ENCODE assay signal across 28 mouse cellular contexts in genomic region chr15:32172175-32172987, GRCm38 (mm10). TPM values are rescaled to one million over a fixed set of nuclear protein-coding genes. Genes with fewer than 3 reads are reported as not detected.
DNase-seq lines count a peak whose midpoint lies in the region; ATAC-seq and TF ChIP-seq lines count a peak whose summit lies in the region.
"Had no signal": no experiment of that assay in that cellular context is flagged by ENCODE, and none has a peak within 500 bp of the region (broad histone marks: within the 10 kb centered on the region; RNA-seq: fewer than 3 reads in every experiment).

No protein-coding gene starts in this region.

- DNase-seq in hindbrain, embryonic 11.5 days (ENCODE audit: low spot score) = no peak
- no peak for DNase-seq in forebrain, embryonic 10.5 days (ENCODE audit: extremely low spot score, low spot score)
- DNase-seq in forebrain, postnatal 0 days = peak; percentile 37
- DNase-seq in left cerebral cortex, adult 9 months (ENCODE audit: low spot score in 2 of 2) = no peak
- DNase-seq in ovary, postnatal 14 days (ENCODE audit: low spot score) = no peak
- DNase-seq: adrenal gland, postnatal 36 days; cerebellum, adult 2 months; cerebellum, postnatal 36 days; gastrocnemius, postnatal 10 days; kidney, adult 8-10 months; kidney, postnatal 36 days; layer of hippocampus, adult 9-11 months; liver, embryonic 13.5 days; lung, postnatal 4 days; right cerebral cortex, postnatal 4 days had no signal

- H3K9ac ChIP-seq in hindbrain, embryonic 13.5 days = no peak overlapping the region
- no peak overlapping the region for H3K9ac ChIP-seq in hindbrain, embryonic 11.5 days (ENCODE audit: low read depth, low read length)
- no peak overlapping the region for H3K9ac ChIP-seq in forebrain, postnatal 0 days
- no peak overlapping the region for H3K9ac ChIP-seq in neural tube, embryonic 13.5 days
- H3K9ac ChIP-seq: heart, embryonic 13.5 days; limb, embryonic 13.5 days; liver, embryonic 13.5 days; lung, embryonic 15.5 days had no signal

- peak; percentile 76; the same call in 1 of the 2 replicates for ATAC-seq in hindbrain, embryonic 13.5 days (ENCODE audit: low FRiP score)
- no peak for ATAC-seq in hindbrain, embryonic 11.5 days (ENCODE audit: low FRiP score)
- ATAC-seq in forebrain, postnatal 0 days = peak; percentile 71
- ATAC-seq in neural tube, embryonic 13.5 days (ENCODE audit: low read depth) = peak; percentile 84
- no peak for ATAC-seq in megakaryocyte, adult 5-6 weeks (ENCODE audit: poor library complexity, severe bottlenecking)

- no peaks in the 10 kb centered on the region for H3K9me3 ChIP-seq in hindbrain, embryonic 13.5 days
- no peaks in the 10 kb centered on the region for H3K9me3 ChIP-seq in hindbrain, embryonic 11.5 days (ENCODE audit: control insufficient read depth, low read length)
- H3K9me3 ChIP-seq in forebrain, embryonic 10.5 days = no peaks in the 10 kb centered on the region
- no peaks in the 10 kb centered on the region for H3K9me3 ChIP-seq in forebrain, postnatal 0 days (ENCODE audit: low read length)
- H3K9me3 ChIP-seq in neural tube, embryonic 13.5 days = no peaks in the 10 kb centered on the region
- H3K9me3 ChIP-seq: heart, embryonic 13.5 days; limb, embryonic 13.5 days; liver, embryonic 13.5 days; lung, embryonic 15.5 days had no signal

- H3K27me3 ChIP-seq in hindbrain, embryonic 13.5 days = no peaks in the 10 kb centered on the region
- H3K27me3 ChIP-seq in hindbrain, embryonic 11.5 days (ENCODE audit: control insufficient read depth, insufficient read depth, low read length) = no peaks in the 10 kb centered on the region
- H3K27me3 ChIP-seq in forebrain, embryonic 10.5 days (ENCODE audit: poor library complexity, severe bottlenecking) = no peaks in the 10 kb centered on the region
- no peaks in the 10 kb centered on the region for H3K27me3 ChIP-seq in forebrain, postnatal 0 days (ENCODE audit: insufficient read depth, low read length)
- no peaks in the 10 kb centered on the region for H3K27me3 ChIP-seq in neural tube, embryonic 13.5 days
- H3K27me3 ChIP-seq: heart, embryonic 13.5 days; limb, embryonic 13.5 days; liver, embryonic 13.5 days; lung, embryonic 15.5 days had no signal

- H3K27ac ChIP-seq in hindbrain, embryonic 13.5 days = no peak overlapping the region
- no peak overlapping the region for H3K27ac ChIP-seq in hindbrain, embryonic 11.5 days (ENCODE audit: low read depth, low read length)
- H3K27ac ChIP-seq in forebrain, embryonic 10.5 days = peak overlapping the region; percentile 53; the same call in 1 of the 2 replicates
- peak overlapping the region; percentile 57; the same call in 1 of the 2 replicates for H3K27ac ChIP-seq in forebrain, postnatal 0 days (ENCODE audit: low read depth, low read length)
- no peak overlapping the region for H3K27ac ChIP-seq in neural tube, embryonic 13.5 days (replicated peaks)
- H3K27ac ChIP-seq: heart, embryonic 13.5 days; limb, embryonic 13.5 days; liver, embryonic 13.5 days; lung, embryonic 15.5 days; stomach, postnatal 0 days had no signal

- no peaks in the 10 kb centered on the region for H3K36me3 ChIP-seq in hindbrain, embryonic 13.5 days
- H3K36me3 ChIP-seq in hindbrain, embryonic 11.5 days (ENCODE audit: control insufficient read depth, insufficient read depth, low read length) = no peaks in the 10 kb centered on the region
- H3K36me3 ChIP-seq in forebrain, embryonic 10.5 days (replicated peaks) = no peaks in the 10 kb centered on the region
- no peaks in the 10 kb centered on the region for H3K36me3 ChIP-seq in forebrain, postnatal 0 days (ENCODE audit: insufficient read depth)
- no peaks in the 10 kb centered on the region for H3K36me3 ChIP-seq in neural tube, embryonic 13.5 days
- H3K36me3 ChIP-seq: G1E; heart, embryonic 13.5 days; limb, embryonic 13.5 days; liver, embryonic 13.5 days; lung, embryonic 15.5 days had no signal

- no peak for TF ChIP-seq CTCF in forebrain, postnatal 0 days (IDR thresholded peaks at IDR 0.05; ENCODE audit: low read depth)

- 37% methylated on average over 9 of the region's 9 CpGs for WGBS in hindbrain, embryonic 13.5 days
- WGBS in hindbrain, embryonic 11.5 days = 60% methylated on average over 9 of the region's 9 CpGs
- 70% methylated on average over 9 of the region's 9 CpGs for WGBS in forebrain, embryonic 10.5 days
- 14% methylated on average over 9 of the region's 9 CpGs for WGBS in forebrain, postnatal 0 days
- WGBS in neural tube, embryonic 13.5 days = 28% methylated on average over 9 of the region's 9 CpGs

- no peak overlapping the region for H3K4me3 ChIP-seq in hindbrain, embryonic 13.5 days
- H3K4me3 ChIP-seq in hindbrain, embryonic 11.5 days (ENCODE audit: low read depth, low read length) = no peak overlapping the region
- no peak overlapping the region for H3K4me3 ChIP-seq in forebrain, embryonic 10.5 days
- H3K4me3 ChIP-seq in forebrain, postnatal 0 days (ENCODE audit: low read depth, low read length) = no peak overlapping the region
- H3K4me3 ChIP-seq in neural tube, embryonic 13.5 days = no peak overlapping the region
- H3K4me3 ChIP-seq: heart, embryonic 13.5 days; limb, embryonic 13.5 days; liver, embryonic 13.5 days; lung, embryonic 15.5 days had no signal

- H3K4me2 ChIP-seq in hindbrain, embryonic 13.5 days = no peak overlapping the region
- H3K4me2 ChIP-seq in hindbrain, embryonic 11.5 days (replicated peaks; ENCODE audit: low read depth, low read length) = no peak overlapping the region
- H3K4me2 ChIP-seq in forebrain, postnatal 0 days (ENCODE audit: low read depth) = peak overlapping the region; percentile 11; the same call in 1 of the 2 replicates
- no peak overlapping the region for H3K4me2 ChIP-seq in neural tube, embryonic 13.5 days
- H3K4me2 ChIP-seq: heart, embryonic 13.5 days; limb, embryonic 13.5 days; liver, embryonic 13.5 days; lung, embryonic 15.5 days had no signal

- H3K4me1 ChIP-seq in hindbrain, embryonic 13.5 days (replicated peaks) = peaks cover 18% of the 10 kb centered on the region
- no peaks in the 10 kb centered on the region for H3K4me1 ChIP-seq in hindbrain, embryonic 11.5 days (replicated peaks; ENCODE audit: control insufficient read depth, insufficient read depth, low read length)
- H3K4me1 ChIP-seq in forebrain, embryonic 10.5 days = peaks cover 20% of the 10 kb centered on the region
- 0 out of 2 replicates have a peak, but pooled peaks cover 12% of the 10 kb centered on the region for H3K4me1 ChIP-seq in forebrain, postnatal 0 days (ENCODE audit: insufficient read depth)
- peaks cover 15% of the 10 kb centered on the region for H3K4me1 ChIP-seq in neural tube, embryonic 13.5 days (replicated peaks)
- H3K4me1 ChIP-seq: heart, embryonic 13.5 days; limb, embryonic 13.5 days; liver, embryonic 13.5 days; lung, embryonic 15.5 days had no signal

RNA-seq across cellular contexts. Expression of gene Tas2r119, which starts 4.7 kb away (rescaled TPM):
- polyA plus RNA-seq in hindbrain, embryonic 13.5 days (2015; fragmentation: Nextera tagmentation; extraction: Ambion mirVana) = not detected in 2 replicates
- polyA plus RNA-seq in hindbrain, embryonic 11.5 days (2014; fragmentation: Nextera tagmentation; extraction: Ambion mirVana) = not detected in 2 replicates
- not detected in 2 replicates for polyA plus RNA-seq in forebrain, embryonic 10.5 days (2016; fragmentation: Nextera tagmentation; extraction: Ambion mirVana)
- not detected in 2 replicates for total RNA-seq in forebrain, postnatal 0 days (2014; rRNA removed)
- not detected in 2 replicates for polyA plus RNA-seq in forebrain, postnatal 0 days (2015; fragmentation: Nextera tagmentation; extraction: Ambion mirVana)
- polyA plus RNA-seq in neural tube, embryonic 13.5 days (2015; fragmentation: Nextera tagmentation; extraction: Ambion mirVana) = not detected in 2 replicates
- not detected in 2 replicates for total RNA-seq in megakaryocyte, adult 5-6 weeks (2015)
- not detected in 2 replicates for total RNA-seq in megakaryocyte, adult 5-6 weeks (2017)
- total RNA-seq: adrenal gland, postnatal 36 days; gastrocnemius, postnatal 10 days; heart, postnatal 25 days; left cerebral cortex, postnatal 14 days; neutrophil, adult 5-6 weeks had no signal
- polyA plus RNA-seq: cerebellum, adult 2 months; G1E; heart, embryonic 13.5 days; intestine, embryonic 14.5 days; limb, embryonic 13.5 days; liver, embryonic 13.5 days; lung, embryonic 15.5 days; stomach, postnatal 0 days; thymus, postnatal 0 days had no signal

Comparison
In these comparisons a context has a peak if more than half of its experiments do, and no peak if none do; other contexts are left out.
1. ATAC-seq: peak in hindbrain, embryonic 13.5 days (single experiment), forebrain, postnatal 0 days (single experiment) and neural tube, embryonic 13.5 days (single experiment); none in hindbrain, embryonic 11.5 days (single experiment) and megakaryocyte, adult 5-6 weeks (single experiment).
2. H3K27ac ChIP-seq: peak in forebrain, embryonic 10.5 days (single experiment) and forebrain, postnatal 0 days (single experiment); none in hindbrain, embryonic 13.5 days (single experiment), hindbrain, embryonic 11.5 days (single experiment) and neural tube, embryonic 13.5 days (single experiment).